Mouse (Mus musculus) layer of hippocampus, adult 18-20 months (tissue): ENCODE results near the gene Spata2l. TPM values are rescaled to one million over a fixed set of nuclear protein-coding genes. Genes with fewer than 3 reads are reported as not detected.
"Not testable (repeated sequence)": the region's sequence is repeated elsewhere in the genome, so short reads cannot be mapped to it uniquely, and the experiment has no call there.

ENCODE experiments used
- DNase-seq, 2 experiments: peaks; one replicate each; pipeline ENCODE4 v3.0.0; 2022; ENCODE audit warnings: low spot score in 2 of 2
- long read RNA-seq: library from polyadenylated mRNA; stranded (forward); transcript quantifications from one replicate; pipeline ENCODE4 v2.0.0, GENCODE M21; 2021
- total RNA-seq, 2 experiments: library from RNA; stranded (reverse); gene quantifications; 2 replicates each; pipeline ENCODE4 v1.2.3; 2021

Spata2l gene
- total RNA-seq = 10 to 100 TPM; 75.1 to 75.8 TPM
- long read RNA-seq, transcript Spata2l-202 (2 exons, 2,707 nt) = major isoform, 102 of 202 reads
- long read RNA-seq, transcript Spata2l-201 (3 exons, 2,380 nt) = minor isoform, 33 of 202 reads
- long read RNA-seq, partial matches to known transcripts = 0 of 202 reads
- long read RNA-seq, other reads (novel, unspliced or antisense) = 66 of 202 reads

- DNase-seq = peak; percentile 82 to 87
Observed at GRCm38 (mm10) chr8:123235520-123236497, at the start of gene Spata2l. TSS of gene Spata2l (minus strand) at chr8:123236233.

GRCm38 (mm10) chr8:123284493-123284892 is 48.5 kb upstream of the Spata2l start:
- DNase-seq = no peak

GRCm38 (mm10) chr8:123283991-123284390 is 48.0 kb upstream of the Spata2l start:
- DNase-seq = no peak

- not testable (repeated sequence) for DNase-seq
Observed at GRCm38 (mm10) chr8:123282994-123283393, 47.0 kb upstream of the Spata2l start.

GRCm38 (mm10) chr8:123280302-123281094 is 44.5 kb upstream of the Spata2l start:
- no peak for DNase-seq

- no peak for DNase-seq
Observed at GRCm38 (mm10) chr8:123279828-123280227, 43.8 kb upstream of the Spata2l start.

GRCm38 (mm10) chr8:123278445-123278844 is 42.4 kb upstream of the Spata2l start:
- DNase-seq = no peak

GRCm38 (mm10) chr8:123275096-123275495 is 39.1 kb upstream of the Spata2l start:
- no peak for DNase-seq

- no peak for DNase-seq
Observed at GRCm38 (mm10) chr8:123274447-123274846, 38.4 kb upstream of the Spata2l start.

- no peak for DNase-seq
Observed at GRCm38 (mm10) chr8:123271901-123272300, 35.9 kb upstream of the Spata2l start.

- DNase-seq = no peak
Observed at GRCm38 (mm10) chr8:123271147-123271546, 35.1 kb upstream of the Spata2l start.

- DNase-seq = no peak
Observed at GRCm38 (mm10) chr8:123267926-123268656, 32.1 kb upstream of the Spata2l start.

GRCm38 (mm10) chr8:123257593-123257992 is 21.6 kb upstream of the Spata2l start:
- DNase-seq = not testable (repeated sequence)

GRCm38 (mm10) chr8:123257114-123257513 is 21.1 kb upstream of the Spata2l start:
- DNase-seq = peak; percentile 27 to 50

- no peak for DNase-seq
Observed at GRCm38 (mm10) chr8:123255170-123255569, 19.1 kb upstream of the Spata2l start.

GRCm38 (mm10) chr8:123254099-123254885 is 18.3 kb upstream of the Spata2l start, which contains the start of the genes Zfp276 and Vps9d1:
TSS of gene Zfp276 (plus strand) at chr8:123254195.
TSS of gene Vps9d1 (minus strand) at chr8:123254348.
- DNase-seq = peak; percentile 71 to 83

- peak in 1 of 2 experiments; percentile 28 for DNase-seq
Observed at GRCm38 (mm10) chr8:123253451-123254098, 17.5 kb upstream of the Spata2l start.

- no peak for DNase-seq
Observed at GRCm38 (mm10) chr8:123252925-123253324, 16.9 kb upstream of the Spata2l start.

GRCm38 (mm10) chr8:123250940-123251339 is 14.9 kb upstream of the Spata2l start:
- no peak for DNase-seq
